Mouse (Mus musculus) gastrocnemius, postnatal 10 days (tissue): Measurements from ENCODE around the gene Gm9821. TPM values are rescaled to one million over a fixed set of nuclear protein-coding genes. Genes with fewer than 3 reads are reported as not detected.

Experiments
- DNase-seq: peaks from one replicate; pipeline ENCODE4 v3.0.0; 2021; ENCODE audit warnings: mixed read lengths
- long read RNA-seq, 2 experiments: library from polyadenylated mRNA; stranded (forward); transcript quantifications; one replicate each; pipeline ENCODE4 v2.0.0; 2021
- total RNA-seq, 2 experiments: library from RNA; stranded (reverse); gene quantifications; 2 replicates each; pipeline ENCODE4 v1.2.3; 2021

Gene Gm9821
- not detected for total RNA-seq
- long read RNA-seq, experiment 1: 0 reads
- long read RNA-seq, experiment 2: 0 reads

- no peak for DNase-seq
Measured at GRCm38 (mm10) chr2:91945483-91945882, at the start of gene Gm9821. Gene Gm9821, plus strand, starts transcription at chr2:91945703.

GRCm38 (mm10) chr2:91897968-91898367 lies 47.5 kb upstream of the Gm9821 start:
- no peak for DNase-seq

- DNase-seq: no peak
Measured at GRCm38 (mm10) chr2:91899141-91899540, 46.4 kb upstream of the Gm9821 start.

GRCm38 (mm10) chr2:91900431-91900830 lies 45.1 kb upstream of the Gm9821 start:
- DNase-seq: no peak

- DNase-seq: no peak
Measured at GRCm38 (mm10) chr2:91902336-91902735, 43.2 kb upstream of the Gm9821 start.

GRCm38 (mm10) chr2:91903171-91903925 lies 42.2 kb upstream of the Gm9821 start:
- no peak for DNase-seq

- peak; percentile 28 for DNase-seq
Measured at GRCm38 (mm10) chr2:91904618-91905307, 40.7 kb upstream of the Gm9821 start.

GRCm38 (mm10) chr2:91906141-91906540 lies 39.4 kb upstream of the Gm9821 start:
- no peak for DNase-seq

- DNase-seq: no peak
Measured at GRCm38 (mm10) chr2:91912616-91913015, 32.9 kb upstream of the Gm9821 start.

- DNase-seq: no peak
Measured at GRCm38 (mm10) chr2:91913328-91914110, 32.0 kb upstream of the Gm9821 start.

- DNase-seq: no peak
Measured at GRCm38 (mm10) chr2:91916346-91916977, 29.0 kb upstream of the Gm9821 start.

GRCm38 (mm10) chr2:91917096-91917495 lies 28.4 kb upstream of the Gm9821 start:
- DNase-seq: no peak

- no peak for DNase-seq
Measured at GRCm38 (mm10) chr2:91920130-91920529, 25.4 kb upstream of the Gm9821 start.

- peak; percentile 83 for DNase-seq
Measured at GRCm38 (mm10) chr2:91921181-91921789, 24.2 kb upstream of the Gm9821 start.

GRCm38 (mm10) chr2:91921790-91922570 lies 23.5 kb upstream of the Gm9821 start:
- peak; percentile 60 for DNase-seq

- DNase-seq: no peak
Measured at GRCm38 (mm10) chr2:91922586-91923414, 22.7 kb upstream of the Gm9821 start.

GRCm38 (mm10) chr2:91923415-91924337 lies 21.8 kb upstream of the Gm9821 start:
- DNase-seq: peak; percentile 74

- no peak for DNase-seq
Measured at GRCm38 (mm10) chr2:91924726-91925125, 20.8 kb upstream of the Gm9821 start.

GRCm38 (mm10) chr2:91925442-91925841 lies 20.1 kb upstream of the Gm9821 start:
- no peak for DNase-seq
